Mouse (Mus musculus) right cerebral cortex, postnatal 4 days (tissue): Measurements from ENCODE around the gene Cuedc1.

Experiments used
- DNase-seq: peaks from one replicate; pipeline ENCODE4 v3.0.0-alpha.2; 2022

The Cuedc1 gene

DNA sequence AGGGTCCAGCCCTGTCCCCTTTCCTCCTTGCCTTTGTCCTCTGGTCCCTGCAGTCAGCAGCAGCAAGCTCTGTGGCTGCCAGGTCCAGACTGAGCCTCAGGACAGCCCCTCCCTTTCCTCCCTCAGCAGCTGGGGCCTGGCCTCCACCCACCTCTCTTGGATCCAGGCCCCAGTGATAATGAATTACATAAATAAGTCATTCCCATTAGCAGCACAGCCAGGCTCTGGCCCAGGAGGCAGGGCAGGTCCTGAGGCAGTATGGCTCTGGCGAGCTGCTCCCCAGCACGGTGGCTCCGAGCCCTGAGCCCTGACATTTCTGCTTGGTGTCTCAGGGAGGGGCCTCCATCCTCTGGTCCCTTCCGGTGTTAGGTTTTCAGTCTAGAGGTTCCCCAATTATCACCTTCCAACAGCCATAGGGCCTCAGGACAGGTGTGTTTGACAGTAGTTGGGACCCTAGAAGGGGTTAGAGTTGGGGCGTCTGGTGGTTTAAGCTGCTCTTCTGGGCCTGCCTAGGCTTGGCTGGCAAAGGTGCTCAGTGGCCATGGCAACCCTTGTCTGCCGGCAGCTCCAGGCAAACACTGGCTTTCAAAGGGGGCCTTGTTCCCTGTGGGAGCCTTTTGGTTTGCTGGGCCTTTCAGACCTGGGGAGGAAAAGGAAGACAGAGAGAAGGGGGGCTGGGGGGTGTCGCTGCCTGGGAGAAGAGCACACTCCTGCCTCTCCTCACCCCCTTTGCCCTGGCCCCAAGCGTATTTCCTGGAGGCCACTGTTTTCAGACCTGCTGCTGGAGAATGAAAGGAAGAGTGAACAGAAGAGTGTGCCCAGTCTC lies 21.2 kb downstream of the Cuedc1 start:
- DNase-seq, result peak; percentile 41

DNA sequence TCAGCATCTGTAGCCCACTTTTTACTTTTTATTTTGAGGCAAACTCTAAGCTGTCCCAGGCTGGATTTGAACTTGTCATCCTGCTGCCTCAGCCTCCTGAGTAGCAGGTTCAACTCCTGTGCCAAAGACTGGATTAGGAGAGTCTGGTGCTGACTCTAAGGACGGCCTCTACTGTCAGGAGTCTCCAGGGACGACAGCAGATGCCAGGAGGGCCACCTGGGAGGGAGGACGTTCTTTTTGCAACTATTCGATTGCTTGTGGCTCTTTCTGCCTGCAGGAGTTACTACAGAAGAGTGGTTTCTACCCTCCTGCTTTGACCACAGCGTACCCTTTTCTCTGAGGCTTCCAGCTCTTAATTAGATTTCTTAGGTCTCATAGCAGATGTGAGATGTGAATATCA lies 24.7 kb downstream of the Cuedc1 start:
- DNase-seq, result no peak

DNA sequence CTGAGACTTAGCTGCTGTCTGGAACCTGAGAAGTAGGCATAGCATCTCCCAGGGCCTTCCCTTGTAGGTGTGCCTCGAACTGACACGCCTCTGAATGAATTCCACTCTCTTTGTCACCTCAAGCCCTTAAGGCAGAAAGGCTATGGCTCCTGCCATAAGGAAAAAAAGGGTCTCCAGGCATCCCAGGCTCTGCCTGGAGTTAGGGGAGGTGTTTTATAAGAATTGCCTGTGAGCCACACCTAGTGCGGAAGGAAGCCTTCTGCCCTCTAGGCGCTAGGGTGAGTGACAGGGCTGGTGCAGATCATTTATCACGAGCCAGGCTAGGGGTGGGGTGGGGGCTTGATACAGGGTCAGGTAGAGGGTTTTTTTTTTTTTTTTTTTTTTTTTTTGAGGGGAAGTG lies 25.2 kb downstream of the Cuedc1 start:
- DNase-seq, result no peak

DNA sequence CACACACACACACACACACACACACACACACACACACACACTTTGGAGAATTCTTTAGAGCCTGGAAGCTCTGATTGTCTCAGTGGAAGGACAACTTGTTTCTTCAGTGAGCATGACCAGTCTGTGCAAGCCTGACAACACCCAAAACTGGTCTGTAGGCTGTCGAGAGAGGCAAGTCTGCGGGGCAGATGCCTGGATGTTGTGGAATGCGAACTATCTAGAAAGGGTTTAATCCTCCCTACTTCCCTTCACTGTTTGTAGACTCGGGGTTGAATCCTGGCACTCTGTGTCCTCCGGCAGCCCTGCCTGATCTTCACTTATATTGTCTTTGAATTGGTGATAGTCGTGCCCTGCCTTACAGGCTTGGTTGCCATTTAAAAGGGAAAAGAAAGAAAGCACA lies 25.9 kb downstream of the Cuedc1 start:
- no peak for DNase-seq

DNA sequence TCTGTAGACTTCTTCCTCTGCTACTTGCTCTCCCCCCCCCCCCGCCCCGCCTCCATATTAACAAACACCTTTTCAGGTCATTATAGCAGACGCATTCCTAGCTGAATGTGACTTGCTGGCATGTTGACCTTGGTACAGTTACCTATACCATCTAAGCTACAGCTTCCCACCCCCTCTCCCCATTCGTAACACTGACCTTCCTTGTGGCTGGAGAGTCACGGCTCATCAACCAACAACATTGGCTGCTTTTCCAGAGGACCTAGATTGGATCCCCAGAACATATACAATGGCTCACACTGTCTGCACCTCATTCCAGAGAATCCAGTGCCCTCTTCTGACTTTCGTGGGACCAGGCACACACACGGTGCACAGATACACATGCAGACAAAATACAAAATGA lies 27.6 kb downstream of the Cuedc1 start:
- no peak for DNase-seq

DNA sequence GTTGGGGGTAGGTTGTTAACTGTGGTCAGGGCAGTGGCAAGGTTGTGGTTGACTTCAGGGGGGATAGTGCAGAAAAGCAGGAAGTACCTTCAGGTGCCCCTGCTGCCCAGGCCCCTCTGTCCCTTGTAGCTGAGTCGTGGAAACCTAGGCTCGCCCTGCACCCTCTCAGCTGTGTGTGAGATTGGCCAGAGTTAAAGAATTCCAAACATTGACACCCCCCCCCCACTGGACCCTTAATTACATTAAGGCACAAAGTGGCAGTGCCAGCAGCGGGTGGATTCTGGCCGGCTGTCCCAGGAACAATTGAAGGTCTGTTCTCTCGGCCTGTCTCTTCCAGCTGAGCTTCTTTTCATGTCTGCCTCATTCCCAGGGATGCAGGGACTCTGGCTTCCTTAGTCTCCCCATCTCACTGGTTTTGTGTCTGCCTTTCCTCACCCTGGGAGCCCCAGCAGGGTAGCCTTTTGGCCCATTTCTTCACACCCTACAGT lies 28.5 kb downstream of the Cuedc1 start:
- no peak for DNase-seq

DNA sequence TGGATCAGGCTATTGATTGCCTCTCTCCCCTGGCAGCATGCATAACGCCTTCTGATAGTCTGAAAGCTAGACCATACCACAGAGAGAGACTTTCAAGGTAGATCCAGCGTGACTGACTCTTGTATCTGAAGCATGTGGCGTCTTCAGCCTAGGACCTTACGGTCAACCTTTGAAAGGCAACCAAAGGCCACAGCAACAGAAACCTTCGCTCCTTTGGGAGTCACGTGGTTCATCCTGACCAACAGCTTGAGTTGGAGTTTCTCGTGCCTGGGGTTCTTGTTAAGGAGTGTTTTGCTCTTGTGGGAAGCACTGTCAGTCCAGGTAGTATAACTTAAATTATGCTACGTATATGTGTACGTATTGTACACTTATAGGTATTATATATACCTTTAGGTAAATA lies 30.6 kb downstream of the Cuedc1 start:
- no peak for DNase-seq

DNA sequence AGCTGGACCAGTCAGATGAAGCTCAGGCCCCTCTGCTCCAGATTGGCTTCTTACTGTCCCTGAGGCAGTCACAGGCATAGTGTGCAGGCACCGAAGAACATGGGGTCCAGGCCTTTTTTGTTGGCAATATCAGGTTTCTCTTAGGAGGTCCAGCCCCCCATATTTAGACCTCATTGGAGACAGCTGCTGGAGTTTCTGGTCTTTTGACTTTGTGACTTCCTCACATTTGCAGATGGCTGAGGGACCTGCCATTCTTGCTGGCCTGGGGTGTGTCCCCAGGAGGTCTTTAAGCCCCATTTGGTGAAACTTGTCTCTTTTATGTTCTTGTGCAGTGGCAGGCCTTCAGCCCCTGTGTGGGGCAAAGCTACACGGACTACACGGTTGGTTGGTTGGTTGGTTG lies 31.4 kb downstream of the Cuedc1 start:
- no peak for DNase-seq

DNA sequence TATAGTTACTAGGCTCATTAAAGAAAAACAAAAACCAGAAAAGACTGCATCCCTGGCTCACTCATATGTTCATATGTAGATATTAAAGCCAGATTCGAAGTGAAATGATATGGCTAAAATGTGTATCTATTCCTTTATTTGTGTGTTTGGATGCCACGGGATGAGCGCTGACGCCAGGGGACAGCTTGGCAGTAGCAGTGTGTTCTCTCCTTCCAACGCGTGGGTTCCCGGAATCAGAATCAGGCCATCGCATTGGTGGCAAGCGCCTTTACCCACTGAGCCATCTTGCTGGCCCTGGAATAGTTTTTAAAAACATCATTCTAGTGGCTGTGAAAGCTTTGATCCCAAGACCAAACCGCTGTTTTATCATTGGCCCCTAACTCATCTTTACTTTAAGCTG lies 32.1 kb downstream of the Cuedc1 start:
- DNase-seq, result no peak

DNA sequence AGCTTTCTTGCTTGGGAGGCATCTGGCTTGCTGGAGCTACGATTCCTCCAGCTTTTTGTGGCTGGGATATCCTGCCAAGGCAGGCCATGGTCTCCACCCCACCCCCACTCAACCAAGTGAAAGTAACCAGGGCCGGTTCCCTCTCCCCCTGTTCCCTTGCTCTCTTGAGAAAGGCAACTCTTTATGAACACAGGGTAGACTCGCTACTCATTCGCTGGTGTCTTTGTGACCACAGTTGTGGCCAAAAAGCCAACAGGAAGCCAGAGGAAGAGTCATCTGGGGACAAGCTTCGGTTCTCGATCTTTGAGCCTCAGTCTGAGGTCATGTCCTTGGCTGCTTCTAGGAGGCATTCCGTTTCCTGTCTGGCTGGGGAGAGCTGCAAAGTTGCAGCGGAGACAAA lies 34.0 kb downstream of the Cuedc1 start:
- no peak for DNase-seq

DNA sequence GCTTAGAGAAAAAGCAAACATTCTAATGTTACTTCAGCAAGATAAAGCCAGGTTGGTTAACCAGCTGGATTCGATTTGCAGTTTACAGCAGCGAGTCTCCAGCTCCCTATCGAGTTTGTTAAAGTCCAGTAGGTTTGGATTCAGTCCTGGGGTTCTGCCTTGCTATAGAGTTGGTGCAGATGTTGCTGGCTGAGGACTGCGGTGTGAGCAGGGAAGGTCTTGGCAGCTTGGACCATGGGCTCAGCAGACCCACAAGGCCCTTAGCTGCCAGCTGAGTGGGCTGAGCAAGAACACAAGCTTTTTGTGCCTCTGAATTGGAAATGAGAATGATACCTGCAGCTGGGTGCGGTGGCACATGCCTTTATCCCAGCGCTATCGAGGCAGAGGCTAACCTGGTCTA lies 37.4 kb downstream of the Cuedc1 start:
- no peak for DNase-seq

DNA sequence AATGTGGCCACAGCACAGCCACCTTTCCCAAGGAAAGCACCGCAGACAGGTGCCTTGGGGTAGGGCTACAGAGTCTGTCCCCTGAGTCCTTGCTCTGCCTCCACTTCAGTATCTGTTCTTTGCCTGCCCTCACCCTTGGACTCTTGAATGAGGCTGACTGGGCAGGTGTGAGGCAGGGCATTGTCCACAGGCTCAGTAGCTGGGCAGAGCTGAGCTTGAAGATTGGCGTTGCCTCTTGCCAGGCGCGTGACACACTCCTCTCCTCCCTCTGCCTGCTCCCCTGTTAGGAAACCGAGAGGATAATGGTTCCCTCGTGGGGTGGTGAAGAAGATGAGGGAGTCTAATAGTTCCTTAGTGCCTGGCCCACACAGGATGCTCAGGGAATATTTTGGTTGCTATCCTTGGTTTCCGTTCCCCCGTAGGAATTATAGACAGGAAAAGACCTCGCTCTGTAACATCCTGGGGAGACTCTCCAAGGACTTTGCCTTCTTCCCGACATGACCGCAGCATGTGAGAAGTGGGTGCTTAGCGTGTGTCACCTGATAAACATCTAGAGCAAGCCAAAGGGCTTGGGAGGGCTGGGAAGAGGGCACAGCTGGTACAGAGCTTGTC lies 40.1 kb downstream of the Cuedc1 start:
- no peak for DNase-seq

DNA sequence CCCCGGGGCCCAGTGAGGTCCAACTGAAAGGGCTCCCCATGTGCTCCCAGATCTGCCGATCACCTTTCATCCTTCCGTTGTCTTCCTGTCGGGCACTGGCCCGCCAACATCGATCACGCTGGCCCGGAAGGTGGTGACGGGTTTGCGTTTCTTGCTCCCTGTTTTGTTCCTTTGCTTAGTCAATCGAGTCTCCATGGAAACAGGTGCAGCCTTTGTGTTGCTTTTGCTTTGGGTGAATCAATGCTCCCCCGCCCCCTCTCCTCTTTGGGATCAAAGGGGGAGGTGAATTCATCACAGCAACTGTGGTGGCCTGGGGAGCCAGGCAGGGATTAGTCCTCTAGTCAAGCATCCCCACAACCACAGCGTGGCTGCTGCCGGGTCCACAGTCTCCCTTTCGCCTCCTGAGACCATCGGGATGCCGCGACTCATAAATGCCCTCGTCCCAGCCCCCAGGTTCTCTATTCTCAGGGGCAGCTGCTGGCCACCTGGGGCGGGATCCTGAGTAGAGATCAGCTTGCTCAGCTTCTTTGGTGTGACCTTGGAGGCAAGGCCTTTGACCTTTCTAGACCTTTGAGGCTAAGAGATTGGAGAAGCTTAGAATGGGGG lies 41.5 kb downstream of the Cuedc1 start:
- peak; percentile 49 for DNase-seq

DNA sequence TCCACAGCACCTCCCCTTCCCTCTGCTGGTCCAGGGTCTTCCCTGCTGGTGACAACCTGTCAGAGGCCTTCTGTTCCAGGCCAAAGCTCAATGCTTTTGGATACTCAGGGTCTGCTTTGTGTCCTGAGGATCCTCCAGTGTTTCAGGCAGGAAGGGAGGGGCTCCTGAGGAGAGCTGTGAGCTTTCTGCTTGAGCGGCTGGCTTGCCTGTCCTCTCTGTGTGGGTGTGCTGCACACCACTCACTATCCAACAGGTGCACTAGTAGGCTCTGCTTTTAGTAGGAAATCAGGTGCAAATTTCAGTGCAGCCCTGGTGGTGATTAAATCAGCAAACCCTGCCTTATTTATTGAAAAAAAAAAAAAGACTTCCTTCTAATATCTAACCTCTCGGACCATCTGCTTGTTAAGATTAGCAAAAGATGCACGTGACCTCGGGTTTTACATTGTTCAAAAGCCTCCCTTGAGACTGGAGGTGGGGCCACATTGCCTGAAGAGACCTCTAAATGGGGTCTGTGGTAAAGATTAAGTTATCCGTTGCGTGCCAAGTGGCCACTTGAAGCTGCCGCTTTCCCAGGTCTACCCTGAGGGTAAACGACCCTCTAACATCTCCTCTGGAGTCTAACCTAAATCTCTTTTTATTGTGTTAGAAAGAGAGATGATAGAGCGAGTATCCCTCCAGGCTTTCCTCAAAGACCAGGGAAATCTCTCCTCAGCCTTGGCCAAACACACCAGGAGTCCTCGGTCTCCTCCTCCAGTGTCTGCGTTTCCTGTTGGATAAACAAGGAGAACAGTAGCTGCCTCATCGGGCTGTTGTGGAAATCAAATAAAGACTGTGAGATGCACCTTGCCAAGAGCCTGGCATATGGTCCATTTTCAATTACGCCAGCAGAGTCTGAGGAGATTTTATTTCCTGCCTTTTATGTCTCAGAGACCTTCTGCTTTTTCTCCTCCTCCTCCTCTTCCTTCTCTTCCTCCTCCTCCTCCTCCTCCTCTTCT lies 42.5 kb downstream of the Cuedc1 start:
- no peak for DNase-seq

DNA sequence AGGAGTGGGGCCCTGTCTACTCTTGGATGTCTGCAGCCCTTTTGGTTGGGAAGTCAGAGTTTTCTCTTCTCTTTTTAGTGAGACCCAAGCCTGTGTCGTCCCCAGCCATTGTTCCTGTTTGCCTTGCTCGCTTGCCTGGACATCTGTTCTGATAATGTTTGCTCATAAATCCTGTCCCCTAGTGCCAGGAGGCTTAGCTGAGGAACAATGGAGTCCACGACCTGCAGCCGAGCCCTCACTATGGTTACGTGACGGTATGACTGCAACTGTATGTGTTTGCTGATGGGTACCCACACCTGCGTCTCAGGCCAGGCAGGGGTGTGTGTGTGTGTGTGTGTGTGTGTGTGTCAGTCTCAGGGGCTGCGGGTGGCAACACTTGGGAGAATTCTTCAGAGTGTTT lies 44.5 kb downstream of the Cuedc1 start:
- no peak for DNase-seq

DNA sequence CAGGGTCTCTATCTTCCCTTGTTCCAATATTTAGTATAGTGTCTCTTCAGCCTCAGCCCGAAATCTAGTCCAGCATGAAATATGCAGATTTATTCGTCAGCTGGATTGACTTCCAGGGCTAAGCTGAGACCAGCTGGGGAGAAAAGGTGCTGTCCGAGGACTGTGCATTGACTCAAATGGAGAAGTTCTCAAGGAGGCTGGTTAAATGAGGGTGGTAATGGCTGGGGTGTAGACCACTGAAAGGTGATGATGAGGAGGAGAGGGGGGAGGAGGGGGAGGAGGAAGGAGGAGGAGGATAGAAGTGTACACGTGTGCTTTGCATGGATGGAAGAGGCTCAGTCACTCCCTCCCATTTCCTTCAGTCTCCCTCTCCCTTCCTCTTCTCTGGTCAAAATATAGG lies 46.2 kb downstream of the Cuedc1 start:
- no peak for DNase-seq

DNA sequence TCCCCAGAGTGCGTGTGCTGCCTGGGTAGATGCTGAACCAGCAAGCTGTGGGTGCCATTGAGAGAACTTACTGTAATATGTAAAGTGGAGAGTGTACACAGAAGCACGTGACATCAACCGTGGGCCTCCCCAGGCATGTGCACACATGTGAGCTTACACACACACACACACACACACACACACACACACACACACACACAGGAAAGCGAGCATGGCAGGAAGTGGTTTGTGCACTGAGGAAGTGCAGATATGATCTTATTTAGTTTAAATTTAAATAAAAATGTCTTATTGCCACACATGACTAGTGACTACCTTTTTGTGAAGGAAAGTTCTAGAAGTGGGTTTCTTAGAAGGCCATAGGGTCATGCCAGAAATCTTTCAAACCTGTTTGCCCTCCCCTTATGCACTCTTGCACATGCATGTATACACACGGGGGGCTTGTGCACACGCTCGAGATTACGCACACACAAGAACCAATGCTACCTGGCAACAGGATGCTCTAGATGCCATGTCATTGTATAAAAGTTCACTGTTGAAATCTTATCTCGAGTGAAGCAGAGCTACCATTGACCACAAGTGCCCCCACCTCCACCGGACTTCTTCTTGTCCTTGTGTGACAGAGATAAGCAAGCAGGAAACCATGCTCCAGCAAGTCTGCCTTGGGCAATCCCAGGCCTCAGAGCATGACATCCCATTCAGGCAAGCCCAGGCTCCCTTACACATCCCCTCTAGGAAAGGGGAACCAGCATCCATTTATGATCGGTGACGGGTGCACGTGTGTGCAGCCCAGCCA lies 47.6 kb downstream of the Cuedc1 start:
- no peak for DNase-seq

DNA sequence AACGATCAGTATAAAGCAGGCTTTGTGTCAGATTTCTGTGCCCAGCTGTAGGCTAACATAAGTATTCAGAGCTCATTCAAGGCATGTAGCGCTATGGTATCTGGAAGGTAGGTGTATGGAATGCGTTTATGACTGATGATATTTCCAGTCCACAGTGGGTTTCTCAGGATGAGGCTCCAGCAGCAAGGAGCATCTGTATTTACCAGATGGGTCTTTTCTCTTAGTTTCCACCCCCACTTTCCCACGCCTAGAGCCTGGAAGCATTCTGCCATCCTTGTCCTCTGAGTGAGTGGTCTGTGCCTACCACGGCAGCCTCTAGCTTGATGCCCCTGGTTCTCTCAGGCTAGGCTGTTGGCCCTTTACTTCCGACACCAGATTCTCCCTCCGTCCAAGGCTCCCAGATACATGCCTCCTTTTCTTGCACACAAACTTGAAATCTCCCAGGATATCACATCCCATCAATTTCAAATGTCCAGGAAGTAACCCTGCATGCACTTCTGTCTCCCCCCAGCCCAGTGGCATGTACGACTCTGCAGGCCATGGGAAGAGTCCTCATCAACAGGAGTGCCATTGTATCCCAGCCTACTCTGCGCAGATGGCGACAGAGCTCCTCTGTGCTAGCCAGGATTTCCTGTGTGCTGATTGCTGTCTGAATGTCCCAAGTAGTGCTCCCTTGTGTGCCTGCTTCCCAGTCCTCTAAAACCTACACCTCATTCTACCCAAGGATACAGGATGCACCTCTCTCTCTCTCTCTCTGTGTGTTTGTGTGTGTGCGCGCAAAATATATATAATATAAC lies 48.6 kb downstream of the Cuedc1 start:
- DNase-seq, result no peak

DNA sequence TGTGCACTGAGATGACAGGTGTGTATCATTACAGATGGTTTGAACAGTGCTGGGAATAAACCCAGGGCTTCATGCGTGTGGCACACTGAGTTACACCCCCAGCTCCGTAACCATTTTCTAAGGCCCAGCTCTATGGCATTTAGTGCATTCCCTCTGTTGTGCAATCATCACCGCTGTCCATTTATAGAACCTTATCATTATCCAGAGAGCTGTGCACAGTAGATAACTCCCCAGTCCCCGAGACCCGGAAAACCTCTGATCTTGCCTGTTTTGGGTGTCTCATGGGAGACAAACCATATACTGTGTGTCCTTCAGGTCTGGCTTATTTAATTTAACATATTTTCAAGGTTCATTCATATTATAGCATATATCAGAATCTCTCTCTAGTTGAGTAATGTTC lies 49.5 kb downstream of the Cuedc1 start:
- no peak for DNase-seq

DNA sequence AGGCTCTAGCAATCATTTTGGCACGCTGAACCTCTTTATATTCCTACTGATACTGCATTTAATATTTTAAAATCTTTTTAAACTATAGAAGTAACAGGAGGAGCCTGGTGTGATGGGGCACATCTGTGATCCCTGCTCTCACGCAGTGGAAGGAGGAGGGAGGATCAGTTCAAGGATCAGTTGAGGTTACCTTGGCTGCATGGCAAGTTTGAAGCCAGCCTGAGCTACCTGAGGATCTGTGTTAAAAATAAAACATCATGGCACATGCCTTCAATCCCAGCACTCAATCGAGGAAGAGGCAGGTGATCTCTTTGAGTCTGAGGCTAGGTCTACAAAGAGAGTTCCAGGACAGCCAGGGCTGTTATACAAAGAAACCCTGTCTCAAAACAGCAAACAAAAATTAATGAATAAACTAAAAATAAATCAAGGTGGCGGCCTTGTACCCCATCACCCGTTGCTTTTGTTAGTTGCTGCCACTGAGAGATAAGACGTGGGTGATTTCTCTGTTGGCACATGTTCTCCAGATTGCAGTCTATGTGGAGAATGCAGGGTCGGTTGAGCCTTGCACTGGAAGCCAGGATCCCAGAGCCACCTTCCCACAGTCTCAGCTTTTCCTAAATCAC lies 50.3 kb downstream of the Cuedc1 start:
- no peak for DNase-seq
